Mouse (Mus musculus) left cerebral cortex, adult 8-10 months (tissue): ENCODE data around the gene Tmem145. TPM values are rescaled to one million over a fixed set of nuclear protein-coding genes. Genes with fewer than 3 reads are reported as not detected.
"Not testable (repeated sequence)": the region's sequence is repeated elsewhere in the genome, so short reads cannot be mapped to it uniquely, and the experiment has no call there.

Experiments used
- DNase-seq, 2 experiments: peaks; one replicate each; pipeline ENCODE4 v3.0.0; 2022; ENCODE audit warnings: low spot score in 2 of 2
- total RNA-seq, 4 experiments: library from RNA; stranded (reverse); gene quantifications; 2 replicates each; pipeline ENCODE4 v1.2.4; 2022

The Tmem145 gene
- 10 to 100 TPM; 40.7 to 46.5 (median 42.0) TPM for total RNA-seq

- no peak for DNase-seq
Observed at GRCm38 (mm10) chr7:25305956-25306613, at the start of gene Tmem145. TSS of gene Tmem145 (plus strand) at chr7:25306106.

- DNase-seq: no peak
Observed at GRCm38 (mm10) chr7:25261896-25262295, 44.0 kb upstream of the Tmem145 start.

GRCm38 (mm10) chr7:25263968-25264870 is 41.7 kb upstream of the Tmem145 start:
- DNase-seq: no peak

- DNase-seq: not testable (repeated sequence)
Observed at GRCm38 (mm10) chr7:25265743-25266142, 40.2 kb upstream of the Tmem145 start.

GRCm38 (mm10) chr7:25266180-25266962 is 39.5 kb upstream of the Tmem145 start:
- peak in 1 of 2 experiments; percentile 1 for DNase-seq

GRCm38 (mm10) chr7:25267301-25267750 is 38.6 kb upstream of the Tmem145 start, which contains the start of gene Cic:
TSS of gene Cic (plus strand) at chr7:25267704.
- DNase-seq: peak in 1 of 2 experiments; percentile 99

- DNase-seq: peak; percentile 96 to 100
Observed at GRCm38 (mm10) chr7:25267751-25268463, 38.0 kb upstream of the Tmem145 start.

GRCm38 (mm10) chr7:25268588-25268987 is 37.3 kb upstream of the Tmem145 start:
- no peak for DNase-seq

GRCm38 (mm10) chr7:25269029-25269428 is 36.9 kb upstream of the Tmem145 start:
- peak in 1 of 2 experiments; percentile 5 for DNase-seq

GRCm38 (mm10) chr7:25269545-25270271 is 36.2 kb upstream of the Tmem145 start:
- DNase-seq: no peak

GRCm38 (mm10) chr7:25270652-25271633 is 35.0 kb upstream of the Tmem145 start:
- no peak for DNase-seq

GRCm38 (mm10) chr7:25271651-25272444 is 34.1 kb upstream of the Tmem145 start:
- DNase-seq: no peak

GRCm38 (mm10) chr7:25272445-25273258 is 33.3 kb upstream of the Tmem145 start:
- DNase-seq: no peak

GRCm38 (mm10) chr7:25273259-25274241 is 32.4 kb upstream of the Tmem145 start:
- DNase-seq: no peak

GRCm38 (mm10) chr7:25274571-25274970 is 31.3 kb upstream of the Tmem145 start:
- DNase-seq: no peak

GRCm38 (mm10) chr7:25274996-25275395 is 30.9 kb upstream of the Tmem145 start:
- no peak for DNase-seq
